ENCODE assay signal across 23 mouse cellular contexts in the genomic region with DNA sequence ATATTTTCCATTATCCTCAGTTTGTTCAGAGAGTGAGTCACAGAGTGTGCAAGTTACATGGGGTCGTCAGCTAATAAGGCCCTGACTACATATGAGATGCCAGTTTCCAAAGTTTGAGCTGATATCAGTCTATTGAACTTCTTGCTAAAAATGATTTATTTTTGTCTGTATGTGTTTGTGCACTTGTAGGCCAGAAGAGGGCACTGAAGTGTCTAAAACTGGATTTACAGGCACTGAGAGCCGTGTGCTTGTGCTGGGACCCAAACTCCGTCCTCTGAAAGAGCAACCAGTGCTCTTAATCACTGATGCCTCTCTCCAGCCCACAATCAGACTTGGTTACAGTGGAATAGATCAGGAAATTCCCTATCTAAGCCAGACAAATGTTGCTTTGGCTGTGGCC.
DNase-seq lines count a peak whose midpoint lies in the region; ATAC-seq and TF ChIP-seq lines count a peak whose summit lies in the region.
"Had no signal": no experiment of that assay in that cellular context is flagged by ENCODE, and none has a peak within 500 bp of the region (broad histone marks: within the 10 kb centered on the region; RNA-seq: fewer than 3 reads in every experiment).

No protein-coding gene starts in this region.

- TF ChIP-seq POLR2A in ES-Bruce4 (IDR thresholded peaks at IDR 0.05; ENCODE audit: insufficient read depth, low read length), result no peak
- no peak for TF ChIP-seq POLR2A in cortical plate, adult 2 months (IDR thresholded peaks at IDR 0.05; ENCODE audit: extremely low read depth, insufficient read depth, low read length)

- TF ChIP-seq CTCF in liver, postnatal 0 days (IDR thresholded peaks at IDR 0.05; ENCODE audit: low read depth), result peak; percentile 34
- peak; percentile 32 for TF ChIP-seq CTCF in ES-Bruce4 (IDR thresholded peaks at IDR 0.05; ENCODE audit: low read depth, low read length)
- 0 out of 2 replicates have a peak, but pooled peaks have one; percentile 23 for TF ChIP-seq CTCF in cortical plate, adult 2 months (IDR thresholded peaks at IDR 0.05; ENCODE audit: extremely low read depth, insufficient read depth, low read length)

- DNase-seq in heart, adult 11 months, result peak; percentile 37
- no peak for DNase-seq in heart, postnatal 4 days
- no peak for DNase-seq in liver, postnatal 0 days
- DNase-seq in liver, result no peak
- DNase-seq in adipocyte (ENCODE audit: low spot score), result no peak
- no peak for DNase-seq in spleen, adult 18-20 months
- DNase-seq: adrenal gland, postnatal 36 days; cerebellum, adult 2 months; gastrocnemius, postnatal 36 days; heart, postnatal 14 days; layer of hippocampus, postnatal 36 days; right cerebral cortex, adult 18-20 months; thymus, postnatal 14 days had no signal

- H3K36me3 ChIP-seq in liver, postnatal 0 days (replicated peaks; ENCODE audit: insufficient read depth, low read length), result no peaks in the 10 kb centered on the region
- H3K36me3 ChIP-seq in ES-Bruce4 (ENCODE audit: control insufficient read depth, insufficient read depth, low read length, poor library complexity, severe bottlenecking), result no peaks in the 10 kb centered on the region
- H3K36me3 ChIP-seq: forebrain, embryonic 12.5 days; hindbrain, embryonic 13.5 days; limb, embryonic 15.5 days; midbrain, embryonic 12.5 days; neural tube, embryonic 13.5 days had no signal

- TF ChIP-seq EP300 in liver, postnatal 0 days (IDR thresholded peaks at IDR 0.05; ENCODE audit: low read depth), result no peak
- TF ChIP-seq EP300 in ES-Bruce4 (IDR thresholded peaks at IDR 0.05; ENCODE audit: insufficient read depth, low read depth, low read length), result no peak

- no peaks in the 10 kb centered on the region; the same call in 1 of the 2 replicates for H3K9me3 ChIP-seq in liver, postnatal 0 days (ENCODE audit: low read length)
- H3K9me3 ChIP-seq in ES-Bruce4 (replicated peaks; ENCODE audit: control insufficient read depth, insufficient read depth, low read length, poor library complexity, severe bottlenecking), result no peaks in the 10 kb centered on the region
- H3K9me3 ChIP-seq: forebrain, embryonic 12.5 days; hindbrain, embryonic 13.5 days; limb, embryonic 15.5 days; midbrain, embryonic 12.5 days; neural tube, embryonic 13.5 days had no signal

- WGBS in liver, postnatal 0 days (ENCODE audit: insufficient replicate concordance), result 60% methylated on average over 3 of the region's 3 CpGs

- H3K4me3 ChIP-seq in liver, postnatal 0 days (ENCODE audit: low read depth, low read length), result no peak overlapping the region
- H3K4me3 ChIP-seq in ES-Bruce4 (ENCODE audit: low read depth, low read length), result no peak overlapping the region
- no peak overlapping the region for H3K4me3 ChIP-seq in cortical plate, adult 2 months (ENCODE audit: insufficient read depth, low read length)
- H3K4me3 ChIP-seq: forebrain, embryonic 12.5 days; hindbrain, embryonic 13.5 days; limb, embryonic 15.5 days; midbrain, embryonic 12.5 days; neural tube, embryonic 13.5 days had no signal

- H3K4me2 ChIP-seq in liver, postnatal 0 days (ENCODE audit: low read depth, low read length), result no peak overlapping the region
- H3K4me2 ChIP-seq: forebrain, embryonic 12.5 days; heart, embryonic 11.5 days; hindbrain, embryonic 13.5 days; limb, embryonic 15.5 days; midbrain, embryonic 12.5 days; neural tube, embryonic 13.5 days had no signal

- H3K27ac ChIP-seq in liver, postnatal 0 days (ENCODE audit: low read depth), result no peak overlapping the region
- H3K27ac ChIP-seq in ES-Bruce4 (ENCODE audit: insufficient read depth, low read length), result no peak overlapping the region
- no peak overlapping the region for H3K27ac ChIP-seq in cortical plate, adult 2 months (ENCODE audit: insufficient read depth, low read length)
- H3K27ac ChIP-seq: forebrain, embryonic 12.5 days; hindbrain, embryonic 13.5 days; limb, embryonic 15.5 days; midbrain, embryonic 12.5 days; neural tube, embryonic 13.5 days had no signal

- ATAC-seq in liver, postnatal 0 days, result no peak
- ATAC-seq: inflammation-experienced regulatory T-cells, adult 6 months had no signal

- H3K27me3 ChIP-seq in liver, postnatal 0 days (ENCODE audit: insufficient read depth, low read length), result no peaks in the 10 kb centered on the region
- H3K27me3 ChIP-seq in ES-Bruce4 (ENCODE audit: control insufficient read depth, insufficient read depth, low read length, poor library complexity, severe bottlenecking), result no peaks in the 10 kb centered on the region
- H3K27me3 ChIP-seq: CH12.LX; forebrain, embryonic 12.5 days; hindbrain, embryonic 13.5 days; limb, embryonic 15.5 days; midbrain, embryonic 12.5 days; neural tube, embryonic 13.5 days had no signal

- no peak overlapping the region for H3K9ac ChIP-seq in liver, postnatal 0 days (replicated peaks)
- no peak overlapping the region for H3K9ac ChIP-seq in ES-Bruce4 (ENCODE audit: low read depth, poor library complexity, severe bottlenecking)
- H3K9ac ChIP-seq: forebrain, embryonic 12.5 days; hindbrain, embryonic 13.5 days; limb, embryonic 15.5 days; midbrain, embryonic 12.5 days; neural tube, embryonic 13.5 days had no signal

- no peaks in the 10 kb centered on the region for H3K4me1 ChIP-seq in liver, postnatal 0 days (ENCODE audit: insufficient read depth)
- no peaks in the 10 kb centered on the region for H3K4me1 ChIP-seq in ES-Bruce4 (ENCODE audit: control insufficient read depth, insufficient read depth, low read length)
- H3K4me1 ChIP-seq in cortical plate, adult 2 months (ENCODE audit: control insufficient read depth, insufficient read depth, low read length), result no peaks in the 10 kb centered on the region
- H3K4me1 ChIP-seq: hindbrain, embryonic 13.5 days; neural tube, embryonic 13.5 days had no signal
